Mouse (Mus musculus) right cerebral cortex, postnatal 4 days (tissue): ENCODE data around the gene Gm17571.

Experiments used
- DNase-seq: peaks from one replicate; pipeline ENCODE4 v3.0.0-alpha.2; 2022

The Gm17571 gene

GRCm38 (mm10) chr9:13454651-13455123, 8.1 kb upstream of the Gm17571 start:
- DNase-seq: no peak

- no peak for DNase-seq
These were observed 2.2 kb upstream of the Gm17571 start for GRCm38 (mm10) chr9:13448716-13449115.

- DNase-seq: no peak
These were observed 317 bp downstream of the Gm17571 start for GRCm38 (mm10) chr9:13446236-13446635.

GRCm38 (mm10) chr9:13443484-13444211, 2.9 kb downstream of the Gm17571 start:
- no peak for DNase-seq

GRCm38 (mm10) chr9:13442012-13442735, 4.4 kb downstream of the Gm17571 start:
- no peak for DNase-seq

GRCm38 (mm10) chr9:13440911-13441310, 5.6 kb downstream of the Gm17571 start:
- no peak for DNase-seq

- no peak for DNase-seq
These were observed 13.0 kb downstream of the Gm17571 start for GRCm38 (mm10) chr9:13433501-13434090.

GRCm38 (mm10) chr9:13431646-13432045, 14.9 kb downstream of the Gm17571 start:
- DNase-seq: no peak

- DNase-seq: no peak
These were observed 15.8 kb downstream of the Gm17571 start for GRCm38 (mm10) chr9:13430744-13431143.

GRCm38 (mm10) chr9:13430302-13430701, 16.3 kb downstream of the Gm17571 start:
- DNase-seq: no peak

GRCm38 (mm10) chr9:13429477-13430125, 17.0 kb downstream of the Gm17571 start:
- no peak for DNase-seq

- peak; percentile 62 for DNase-seq
These were observed 21.3 kb downstream of the Gm17571 start for GRCm38 (mm10) chr9:13425031-13425940.

GRCm38 (mm10) chr9:13414230-13414766, 32.3 kb downstream of the Gm17571 start:
- no peak for DNase-seq
